Mouse (Mus musculus) lung, embryonic 16.5 days (tissue): Measurements from ENCODE around the gene Il17re. TPM values are rescaled to one million over a fixed set of nuclear protein-coding genes. Genes with fewer than 3 reads are reported as not detected.

Experiments used
- ATAC-seq: fragments of 200-750 bp; cut with Nextera tagmentation; 2 replicates; pipeline ENCODE4 v1.8.0; 2017; ENCODE audit warnings: low read depth, mild to moderate bottlenecking, moderate library complexity
- H3K27ac ChIP-seq: fragments of 300-500 bp; sonication (generic); 2 replicates; pipeline ENCODE4 v1.5.1; 2014; ENCODE audit warnings: mild to moderate bottlenecking, control low read depth, low read length
- H3K27me3 ChIP-seq: fragments of 300-500 bp; sonication (generic); 2 replicates; pipeline ENCODE4 v1.6.1; 2014; ENCODE audit warnings: low read depth, low read length, mixed read lengths; ENCODE audit not compliant: control insufficient read depth, insufficient read depth
- H3K36me3 ChIP-seq: fragments of 300-500 bp; sonication (generic); 2 replicates; pipeline ENCODE4 v1.6.1; 2014; ENCODE audit warnings: low read length; ENCODE audit not compliant: control insufficient read depth, insufficient read depth
- H3K4me1 ChIP-seq: fragments of 300-500 bp; sonication (generic); replicated peaks from 2 replicates; pipeline ENCODE4 v1.6.1; 2014; ENCODE audit warnings: low read length, mixed read lengths; ENCODE audit not compliant: control insufficient read depth, insufficient read depth
- H3K4me2 ChIP-seq: fragments of 300-500 bp; sonication (generic); 2 replicates; pipeline ENCODE4 v1.6.1; 2014; ENCODE audit warnings: low read depth, low read length, control low read depth
- H3K4me3 ChIP-seq: fragments of 300-500 bp; sonication (generic); 2 replicates; pipeline ENCODE4 v1.5.1; 2014; ENCODE audit warnings: mild to moderate bottlenecking, low read length, control low read depth
- H3K9ac ChIP-seq: fragments of 300-500 bp; sonication (generic); 2 replicates; pipeline ENCODE4 v1.6.1; 2014; ENCODE audit warnings: low read length, control low read depth
- H3K9me3 ChIP-seq: fragments of 300-500 bp; sonication (generic); 2 replicates; pipeline ENCODE4 v1.6.1; 2016; ENCODE audit warnings: low read length; ENCODE audit not compliant: control insufficient read depth
- WGBS: fragments of 180-500 bp; shearing (Covaris S2); extraction: QIAGEN DNeasy Blood & Tissue Kit; methylation state at CpG from one replicate; pipeline ENCODE4 v1.1.7; 2014; 5-methylcytosine and 5-hydroxymethylcytosine counted together
- polyA plus RNA-seq: library from polyadenylated mRNA; unstranded; fragments of >200 nt; fragmentation: Nextera tagmentation; extraction: Ambion mirVana; gene quantifications from 2 replicates; pipeline ENCODE4 v1.2.1, GENCODE M21; 2015

Il17re gene
- polyA plus RNA-seq, 1 experiment from 2014 or later, result 25.8 TPM

DNA sequence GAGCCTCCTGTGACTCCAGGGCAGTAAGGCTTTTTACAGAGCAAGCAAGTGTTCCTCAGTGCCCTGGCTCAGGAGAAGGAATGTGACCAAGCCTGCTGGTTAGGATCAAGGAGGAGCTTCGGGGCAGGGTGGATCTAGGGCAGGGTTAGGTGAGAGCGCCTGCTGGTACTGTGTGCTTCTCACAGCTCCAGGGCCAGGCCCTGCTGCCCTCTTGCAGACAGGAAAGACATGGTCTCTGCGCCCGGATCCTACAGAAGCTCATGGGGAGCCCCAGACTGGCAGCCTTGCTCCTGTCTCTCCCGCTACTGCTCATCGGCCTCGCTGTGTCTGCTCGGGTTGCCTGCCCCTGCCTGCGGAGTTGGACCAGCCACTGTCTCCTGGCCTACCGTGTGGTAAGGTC is 351 bp downstream of the Il17re start:
- peak; percentile 97 for ATAC-seq
- Histone ChIP-seq H3K9ac (peak overlapping the region; percentile 65), H3K4me2 (peak overlapping the region; percentile 53), H3K4me1 (peaks cover 4% of the 10 kb centered on the region), H3K27ac (peak overlapping the region; percentile 69), H3K9me3 (no peaks in the 10 kb centered on the region), H3K36me3 (no peaks in the 10 kb centered on the region), H3K4me3 (peak overlapping the region; percentile 41), H3K27me3 (no peaks in the 10 kb centered on the region)
- WGBS, result 40% methylated on average over 10 of the region's 10 CpGs

DNA sequence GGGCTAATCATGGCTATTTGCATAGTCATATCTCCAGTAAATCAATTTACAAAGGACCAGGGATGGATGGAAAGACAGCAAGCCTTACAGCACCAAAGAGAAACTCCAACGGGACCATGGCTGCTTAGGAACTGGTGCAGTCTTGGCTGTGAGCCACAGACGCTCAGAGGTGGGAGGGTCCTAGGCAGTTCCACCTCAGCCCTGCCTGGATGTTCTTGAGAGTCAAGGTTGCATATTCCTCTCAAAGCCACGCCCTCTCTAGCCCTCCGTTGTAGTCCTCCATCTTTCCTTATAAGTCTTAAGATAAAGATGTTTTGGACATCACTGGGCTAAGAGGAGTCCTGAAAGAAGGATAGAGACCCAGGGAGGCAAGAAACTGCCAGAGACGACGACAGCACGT is 5.8 kb downstream of the Il17re start:
- Histone ChIP-seq H3K27me3 (no peaks in the 10 kb centered on the region), H3K4me3 (no peak overlapping the region), H3K9me3 (no peaks in the 10 kb centered on the region), H3K27ac (no peak overlapping the region), H3K4me2 (no peak overlapping the region), H3K4me1 (peaks cover 2% of the 10 kb centered on the region; the same call in 1 of the 2 replicates), H3K9ac (no peak overlapping the region), H3K36me3 (no peaks in the 10 kb centered on the region)
- ATAC-seq, result no peak
- WGBS, result 62% methylated on average over 7 of the region's 7 CpGs

DNA sequence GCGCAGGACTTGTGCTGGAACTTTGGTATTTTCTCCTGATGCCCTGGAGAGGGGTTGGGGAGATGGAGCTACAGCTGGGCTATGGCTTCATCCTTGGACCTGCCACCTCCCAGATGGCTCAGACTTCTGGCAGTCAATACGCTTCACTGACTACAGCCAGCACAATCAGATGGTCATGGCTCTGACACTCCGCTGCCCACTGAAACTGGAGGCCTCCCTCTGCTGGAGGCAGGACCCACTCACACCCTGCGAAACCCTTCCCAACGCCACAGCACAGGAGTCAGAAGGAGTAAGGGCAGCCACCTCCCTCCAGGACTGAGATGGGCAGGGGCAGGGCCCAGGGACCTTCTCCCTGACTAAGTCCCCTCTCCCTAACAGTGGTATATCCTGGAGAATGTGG is 7.3 kb downstream of the Il17re start:
- no peaks in the 10 kb centered on the region for H3K36me3 ChIP-seq
- H3K4me3 ChIP-seq, result no peak overlapping the region
- no peak overlapping the region for H3K4me2 ChIP-seq
- no peak overlapping the region for H3K9ac ChIP-seq
- no peaks in the 10 kb centered on the region for H3K9me3 ChIP-seq
- no peak overlapping the region for H3K27ac ChIP-seq
- peak; percentile 8; the same call in 1 of the 2 replicates for ATAC-seq
- peaks cover 10% of the 10 kb centered on the region for H3K4me1 ChIP-seq
- WGBS, result 61% methylated on average over 5 of the region's 5 CpGs
- no peaks in the 10 kb centered on the region; the same call in 1 of the 2 replicates for H3K27me3 ChIP-seq

DNA sequence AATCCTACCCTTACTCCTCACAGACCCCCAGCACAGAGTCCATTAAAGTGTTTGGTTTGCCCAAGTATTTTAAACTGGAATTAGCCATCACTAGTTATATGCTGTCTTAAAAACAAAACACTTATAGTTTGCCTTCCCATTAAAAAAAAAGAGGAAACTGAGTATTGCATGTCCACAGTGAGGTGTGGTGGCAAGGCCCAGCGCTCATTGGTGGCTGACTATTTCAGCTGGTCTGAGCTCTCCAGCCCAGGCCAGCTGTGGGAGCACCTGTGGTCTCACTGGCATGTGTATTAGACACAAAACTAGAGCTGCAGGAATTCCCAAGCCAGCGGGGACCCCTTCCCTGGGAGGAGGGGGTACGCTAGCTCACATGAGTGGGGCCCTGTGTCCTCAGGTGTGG is 10.2 kb downstream of the Il17re start:
- Histone ChIP-seq H3K4me1 (peaks cover 21% of the 10 kb centered on the region), H3K9ac (no peak overlapping the region), H3K27ac (no peak overlapping the region), H3K9me3 (no peaks in the 10 kb centered on the region), H3K27me3 (no peaks in the 10 kb centered on the region; the same call in 1 of the 2 replicates), H3K4me3 (no peak overlapping the region), H3K4me2 (no peak overlapping the region), H3K36me3 (no peaks in the 10 kb centered on the region)
- 62% methylated on average over 3 of the region's 3 CpGs for WGBS
- ATAC-seq, result no peak

DNA sequence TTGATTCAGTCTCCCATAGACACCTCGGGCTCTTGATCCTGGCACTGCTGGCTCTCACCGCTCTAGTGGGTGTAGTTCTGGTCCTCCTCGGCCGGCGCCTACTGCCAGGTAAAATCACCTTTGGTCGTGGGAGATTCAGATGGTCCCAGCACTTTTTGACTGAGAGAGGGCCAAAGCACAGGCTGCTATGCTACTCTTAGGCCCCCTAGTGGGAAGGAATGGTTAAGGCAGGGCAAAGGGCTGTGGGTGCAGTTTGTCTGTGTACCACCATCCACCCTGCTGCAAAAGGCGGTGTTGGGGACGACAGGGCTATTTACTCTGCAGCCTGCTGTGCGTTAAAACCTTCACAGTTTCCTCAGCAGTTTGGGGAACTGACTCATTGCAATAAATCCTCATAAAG is 10.7 kb downstream of the Il17re start:
- peak; percentile 51 for ATAC-seq
- Histone ChIP-seq H3K4me3 (peak overlapping the region; percentile 40), H3K9me3 (no peaks in the 10 kb centered on the region), H3K4me1 (peaks cover 21% of the 10 kb centered on the region), H3K27me3 (no peaks in the 10 kb centered on the region; the same call in 1 of the 2 replicates), H3K9ac (peak overlapping the region; percentile 40), H3K27ac (no peak overlapping the region), H3K4me2 (peak overlapping the region; percentile 64), H3K36me3 (no peaks in the 10 kb centered on the region)
- WGBS, result 8% methylated on average over 9 of the region's 9 CpGs

DNA sequence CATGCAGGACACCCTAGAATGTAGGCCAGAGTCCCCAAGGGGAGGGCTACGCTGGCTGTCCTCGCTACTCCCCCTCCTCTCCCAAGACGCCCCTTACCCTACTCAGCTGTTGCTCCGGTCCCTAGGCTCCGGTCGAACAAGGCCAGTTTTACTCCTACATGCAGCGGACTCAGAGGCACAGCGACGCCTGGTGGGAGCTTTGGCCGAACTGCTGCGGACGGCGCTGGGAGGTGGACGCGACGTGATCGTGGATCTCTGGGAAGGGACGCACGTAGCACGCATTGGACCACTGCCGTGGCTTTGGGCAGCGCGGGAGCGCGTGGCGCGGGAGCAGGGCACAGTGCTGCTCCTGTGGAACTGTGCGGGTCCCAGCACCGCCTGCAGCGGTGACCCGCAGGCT is 11.1 kb downstream of the Il17re start:
- WGBS, result 1% methylated on average over 31 of the region's 31 CpGs
- Histone ChIP-seq H3K9ac (peak overlapping the region; percentile 40), H3K9me3 (no peaks in the 10 kb centered on the region), H3K27me3 (no peaks in the 10 kb centered on the region; the same call in 1 of the 2 replicates), H3K4me2 (peak overlapping the region; percentile 64), H3K4me1 (peaks cover 21% of the 10 kb centered on the region), H3K36me3 (no peaks in the 10 kb centered on the region), H3K4me3 (peak overlapping the region; percentile 40), H3K27ac (no peak overlapping the region)
- ATAC-seq, result peak; percentile 70

DNA sequence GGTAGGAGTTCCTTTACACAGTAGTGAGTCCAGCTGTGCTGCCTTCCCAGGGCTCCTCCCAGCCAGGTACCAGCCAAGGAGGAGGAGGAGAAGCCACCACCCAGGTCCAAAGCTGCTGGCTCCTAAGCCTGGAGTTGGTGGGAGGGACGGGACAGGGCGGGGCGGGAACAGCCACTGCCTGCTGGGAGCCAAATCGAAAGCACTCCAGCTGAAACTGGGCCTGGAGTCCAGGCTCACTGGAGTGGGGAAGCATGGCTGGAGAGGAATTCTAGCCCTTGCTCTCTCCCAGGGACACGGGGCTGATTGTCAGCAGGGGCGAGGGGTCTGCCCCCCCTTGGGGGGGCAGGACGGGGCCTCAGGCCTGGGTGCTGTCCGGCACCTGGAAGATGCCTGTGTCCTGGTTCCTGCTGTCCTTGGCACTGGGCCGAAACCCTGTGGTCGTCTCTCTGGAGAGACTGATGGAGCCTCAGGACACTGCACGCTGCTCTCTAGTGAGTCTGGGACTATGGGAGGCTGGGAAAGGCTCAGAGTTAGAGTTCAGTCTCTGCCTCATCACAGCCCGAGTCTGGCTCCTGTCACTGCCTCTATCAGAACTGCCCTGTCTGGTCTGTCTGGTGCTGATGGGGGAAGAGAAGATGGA is 13.1 kb downstream of the Il17re start, which contains the start of gene Il17rc:
Gene Il17rc, plus strand, starts transcription at position 131 of the 640 bp plus-strand sequence.
- H3K27me3 ChIP-seq, result no peaks in the 10 kb centered on the region; the same call in 1 of the 2 replicates
- WGBS, result 20% methylated on average over 12 of the region's 12 CpGs

DNA sequence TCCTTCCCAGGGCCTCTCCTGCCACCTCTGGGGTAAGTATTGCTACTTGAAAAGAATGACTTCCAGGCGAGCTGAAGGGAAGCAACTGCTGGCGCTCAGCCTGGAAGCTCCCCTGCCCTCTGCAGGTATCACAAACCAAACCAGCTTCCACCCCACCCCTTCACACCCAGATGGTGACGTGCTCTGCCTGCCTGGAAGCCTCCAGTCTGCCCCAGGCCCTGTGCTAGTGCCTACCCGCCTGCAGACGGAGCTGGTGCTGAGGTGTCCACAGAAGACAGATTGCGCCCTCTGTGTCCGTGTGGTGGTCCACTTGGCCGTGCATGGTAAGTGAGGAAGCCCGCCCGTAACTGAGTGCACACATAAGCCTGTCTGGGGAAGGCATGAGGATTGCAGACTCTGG is 13.8 kb downstream of the Il17re start:
- WGBS, result 55% methylated on average over 10 of the region's 10 CpGs
- H3K27me3 ChIP-seq, result no peaks in the 10 kb centered on the region; the same call in 1 of the 2 replicates
- no peaks in the 10 kb centered on the region for H3K36me3 ChIP-seq
- H3K9me3 ChIP-seq, result no peaks in the 10 kb centered on the region
- H3K4me3 ChIP-seq, result peak overlapping the region; percentile 51
- peak overlapping the region; percentile 83 for H3K27ac ChIP-seq
- peak overlapping the region; percentile 76 for H3K9ac ChIP-seq
- peak; percentile 39 for ATAC-seq
- H3K4me1 ChIP-seq, result peaks cover 21% of the 10 kb centered on the region
- peak overlapping the region; percentile 73 for H3K4me2 ChIP-seq

More for the DNA sequence above, 13.1 kb downstream of the Il17re start, which contains the start of gene Il17rc:
- H3K4me1 ChIP-seq, result peaks cover 21% of the 10 kb centered on the region
- peak within 1 kb of the TSS; percentile 73 for H3K4me2 ChIP-seq
- H3K9ac ChIP-seq, result peak within 1 kb of the TSS; percentile 76
- H3K36me3 ChIP-seq, result no peaks in the 10 kb centered on the region
- no peaks in the 10 kb centered on the region for H3K9me3 ChIP-seq
- peak within 1 kb of the TSS; percentile 83 for H3K27ac ChIP-seq
- peak within 1 kb of the TSS; percentile 51 for H3K4me3 ChIP-seq
- ATAC-seq, result peak; percentile 77

DNA sequence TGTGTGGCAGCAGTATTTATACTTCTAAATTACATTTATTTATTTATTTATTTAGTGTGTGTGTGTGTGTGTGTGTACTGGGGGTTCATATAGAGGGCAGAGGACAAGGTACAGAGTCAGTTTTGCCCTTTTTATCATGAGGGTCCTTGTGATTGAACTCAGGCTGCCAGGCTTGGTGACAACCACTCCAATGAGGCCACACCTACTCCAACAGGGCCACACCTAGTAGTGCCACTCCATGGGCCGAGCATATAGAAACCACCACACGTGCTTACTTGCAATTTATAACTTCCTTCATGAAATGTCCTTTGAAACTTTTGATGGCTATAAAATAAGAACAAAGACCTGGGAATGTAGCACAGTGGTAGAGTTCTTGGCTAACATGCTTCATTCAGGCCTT is 15.0 kb downstream of the Il17re start:
- Histone ChIP-seq H3K36me3 (no peaks in the 10 kb centered on the region), H3K4me2 (no peak overlapping the region), H3K9me3 (no peaks in the 10 kb centered on the region), H3K4me1 (peaks cover 21% of the 10 kb centered on the region), H3K4me3 (no peak overlapping the region), H3K9ac (no peak overlapping the region), H3K27me3 (no peaks in the 10 kb centered on the region; the same call in 1 of the 2 replicates), H3K27ac (no peak overlapping the region)
- 58% methylated on average over 2 of the region's 2 CpGs for WGBS
- ATAC-seq, result no peak
